In the genomic region with DNA sequence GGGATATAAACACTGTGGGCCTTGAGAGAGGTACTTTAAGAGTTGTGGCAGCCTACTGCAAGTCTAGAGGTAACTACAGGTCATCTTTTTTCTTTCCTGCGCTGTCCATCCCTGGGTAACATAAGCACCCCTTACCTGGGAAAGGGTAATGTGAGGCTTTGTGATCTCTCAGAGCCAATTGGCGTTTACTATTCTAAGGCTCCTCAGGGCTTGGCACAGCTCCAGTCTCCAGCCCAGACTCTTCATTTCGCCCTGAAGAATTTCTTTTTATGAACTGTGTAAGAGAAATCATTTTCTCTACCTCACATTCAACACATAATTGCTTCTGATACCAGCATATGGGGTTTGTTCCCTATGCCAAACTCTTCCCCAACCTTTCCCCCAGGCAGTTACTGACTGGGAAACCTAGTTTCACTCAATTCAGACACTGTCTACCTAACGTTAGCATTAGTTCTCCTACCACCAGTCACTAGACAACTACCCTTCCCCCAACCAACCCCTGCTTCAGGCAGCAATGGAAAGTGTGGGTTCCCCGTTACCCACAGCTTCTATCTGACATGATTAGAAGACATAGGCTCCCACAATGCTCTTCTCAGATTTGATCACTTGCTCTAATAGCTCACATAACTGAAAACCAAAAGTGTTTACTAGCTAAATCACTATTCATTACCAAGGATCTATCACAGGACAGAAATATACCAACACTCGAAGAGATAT, we compare ENCODE assay signal across 14 mouse cellular contexts. TPM values are rescaled to one million over a fixed set of nuclear protein-coding genes. Genes with fewer than 3 reads are reported as not detected.
A peak's percentile ranks its signal among the peaks of the same experiment; 100 is the strongest.
DNase-seq lines count a peak whose midpoint lies in the region; ATAC-seq lines count a peak whose summit lies in the region.
"Had no signal": no experiment of that assay in that cellular context is flagged by ENCODE, and none has a peak within 500 bp of the region (broad histone marks: within the 10 kb centered on the region; RNA-seq: fewer than 3 reads in every experiment).

No protein-coding gene starts in this region.

- no peak overlapping the region for H3K9ac ChIP-seq in limb, embryonic 12.5 days (replicated peaks)
- H3K9ac ChIP-seq: liver, embryonic 13.5 days had no signal

- H3K27ac ChIP-seq in limb, embryonic 12.5 days = peak overlapping the region; percentile 50; the same call in 1 of the 2 replicates
- no peak overlapping the region for H3K27ac ChIP-seq in limb, embryonic 10.5 days
- H3K27ac ChIP-seq: hindbrain, postnatal 0 days; liver, embryonic 13.5 days had no signal

- 65% methylated on average over 6 of the region's 6 CpGs for WGBS in limb, embryonic 12.5 days
- 84% methylated on average over 6 of the region's 6 CpGs for WGBS in limb, embryonic 10.5 days

- H3K4me1 ChIP-seq in limb, embryonic 12.5 days (replicated peaks) = peaks cover 26% of the 10 kb centered on the region
- H3K4me1 ChIP-seq in limb, embryonic 10.5 days = peaks cover 7% of the 10 kb centered on the region; the same call in 1 of the 2 replicates
- H3K4me1 ChIP-seq: liver, embryonic 13.5 days had no signal

- no peak overlapping the region for H3K4me3 ChIP-seq in limb, embryonic 12.5 days (replicated peaks)
- no peak overlapping the region for H3K4me3 ChIP-seq in limb, embryonic 10.5 days
- H3K4me3 ChIP-seq: liver, embryonic 13.5 days had no signal

- intact Hi-C loops in heart, postnatal 25 days (cut with DNase I) = no loop called here

- H3K4me2 ChIP-seq in limb, embryonic 12.5 days = no peak overlapping the region
- H3K4me2 ChIP-seq: liver, embryonic 13.5 days had no signal

- DNase-seq in heart, adult 11 months = peak; percentile 75
- DNase-seq in heart, postnatal 25 days (ENCODE audit: low spot score) = no peak
- no peak for DNase-seq in limb, embryonic 10.5 days (ENCODE audit: low spot score)
- DNase-seq in induced T-regulatory cell, adult 2 months (ENCODE audit: low read depth) = peak; percentile 17
- no peak for DNase-seq in kidney, adult 18-20 months
- no peak for DNase-seq in gastrocnemius, adult 18-20 months (ENCODE audit: low spot score)
- DNase-seq: gastrocnemius, postnatal 36 days; layer of hippocampus, adult 9-11 months; liver, embryonic 13.5 days; midbrain, embryonic 14.5 days; right cerebral cortex, postnatal 25 days had no signal

- no peak for ATAC-seq in limb, embryonic 12.5 days (ENCODE audit: insufficient number of reproducible peaks, insufficient read depth, low FRiP score, low TSS enrichment, low read depth)
- ATAC-seq in CD4-positive, CD25-positive, alpha-beta regulatory T cell, adult 4 months = peak; percentile 58
- ATAC-seq: hindbrain, postnatal 0 days had no signal

- H3K27me3 ChIP-seq in limb, embryonic 12.5 days = no peaks in the 10 kb centered on the region
- no peaks in the 10 kb centered on the region for H3K27me3 ChIP-seq in limb, embryonic 10.5 days (ENCODE audit: low read depth, poor library complexity, severe bottlenecking)
- H3K27me3 ChIP-seq: liver, embryonic 13.5 days had no signal

- no peaks in the 10 kb centered on the region for H3K36me3 ChIP-seq in limb, embryonic 12.5 days
- no peaks in the 10 kb centered on the region for H3K36me3 ChIP-seq in limb, embryonic 10.5 days
- H3K36me3 ChIP-seq: liver, embryonic 13.5 days had no signal

- H3K9me3 ChIP-seq in limb, embryonic 12.5 days = no peaks in the 10 kb centered on the region
- no peaks in the 10 kb centered on the region for H3K9me3 ChIP-seq in limb, embryonic 10.5 days (replicated peaks)
- H3K9me3 ChIP-seq: liver, embryonic 13.5 days had no signal

RNA-seq across cellular contexts. Expression of a gene that starts 52.4 kb away (rescaled TPM):
- total RNA-seq in heart, postnatal 25 days (2021) = 10 to 100 TPM; 57.5 to 59.3 TPM
- 103 and 108 TPM in 2 replicates for polyA plus RNA-seq in limb, embryonic 12.5 days (2016; fragmentation: Nextera tagmentation; extraction: Ambion mirVana)
- 88.9 and 89.4 TPM in 2 replicates for polyA plus RNA-seq in limb, embryonic 10.5 days (2016; fragmentation: Nextera tagmentation; extraction: Ambion mirVana)
- polyA plus RNA-seq in CD4-positive, CD25-positive, alpha-beta regulatory T cell, adult 4 months (2017; shearing (Covaris generic)) = 10 to 100 TPM in 1 of 2 experiments, 1 to 10 TPM in 1; 3.2 to 13.0 TPM
- total RNA-seq in gastrocnemius, adult 18-20 months (2021) = 10 to 100 TPM; 65.9 to 66.8 TPM

Comparison
In these comparisons a context has a peak if more than half of its experiments do, and no peak if none do; other contexts are left out.
1. DNase-seq: peak in heart, adult 11 months (single experiment) and induced T-regulatory cell, adult 2 months (single experiment); none in heart, postnatal 25 days (single experiment), limb, embryonic 10.5 days (single experiment), kidney, adult 18-20 months (single experiment) and gastrocnemius, adult 18-20 months (single experiment).